Comparison of ENCODE assay signal across 23 mouse cellular contexts in genomic region chr2:53574007-53574406, GRCm38 (mm10).
"Had no signal": no experiment of that assay in that cellular context is flagged by ENCODE, and none has a peak within 500 bp of the region (broad histone marks: within the 10 kb centered on the region; RNA-seq: fewer than 3 reads in every experiment).

No protein-coding gene starts in this region.

- ATAC-seq: liver, postnatal 0 days; lung, postnatal 0 days; midbrain, embryonic 13.5 days; midbrain, embryonic 16.5 days had no signal

- H3K4me2 ChIP-seq: limb, embryonic 12.5 days; limb, embryonic 15.5 days; liver, embryonic 11.5 days; lung, embryonic 14.5 days; midbrain, embryonic 13.5 days; neural tube, embryonic 13.5 days had no signal

- H3K9me3 ChIP-seq: limb, embryonic 12.5 days; limb, embryonic 15.5 days; midbrain, embryonic 10.5 days; midbrain, embryonic 13.5 days; neural tube, embryonic 13.5 days had no signal

- H3K27me3 ChIP-seq: limb, embryonic 12.5 days; limb, embryonic 15.5 days; midbrain, embryonic 13.5 days; neural tube, embryonic 13.5 days had no signal

- H3K9ac ChIP-seq: limb, embryonic 12.5 days; limb, embryonic 15.5 days; liver, embryonic 14.5 days; liver, postnatal 0 days; lung, embryonic 14.5 days; midbrain, embryonic 13.5 days; neural tube, embryonic 13.5 days had no signal

- H3K4me1 ChIP-seq: limb, embryonic 12.5 days; limb, embryonic 15.5 days; midbrain, embryonic 10.5 days; midbrain, embryonic 13.5 days; neural tube, embryonic 13.5 days had no signal

- H3K36me3 ChIP-seq: limb, embryonic 12.5 days; limb, embryonic 15.5 days; midbrain, embryonic 10.5 days; midbrain, embryonic 13.5 days; neural tube, embryonic 13.5 days had no signal

- H3K27ac ChIP-seq: limb, embryonic 12.5 days; limb, embryonic 15.5 days; liver, embryonic 14.5 days; macrophage; midbrain, embryonic 10.5 days; midbrain, embryonic 13.5 days; neural tube, embryonic 13.5 days had no signal

- DNase-seq: kidney, adult 9 months; kidney, postnatal 14 days; kidney, postnatal 4 days; left cerebral cortex, postnatal 4 days; liver, postnatal 0 days; lung, embryonic 14.5 days; retina, postnatal 1 day; right cerebral cortex, postnatal 25 days; spleen, adult 18-20 months; thymus, adult 2 months; thymus, postnatal 14 days; thymus, postnatal 4 days had no signal

- H3K4me3 ChIP-seq: limb, embryonic 12.5 days; limb, embryonic 15.5 days; midbrain, embryonic 10.5 days; midbrain, embryonic 13.5 days; myocyte; neural tube, embryonic 13.5 days had no signal
